Mouse (Mus musculus): ENCODE measurements around the gene AY074887. TPM values are rescaled to one million over a fixed set of nuclear protein-coding genes. Genes with fewer than 3 reads are reported as not detected.

AY074887 gene
- not detected in 2 replicates for polyA plus RNA-seq (2012; rRNA removed)

DNA sequence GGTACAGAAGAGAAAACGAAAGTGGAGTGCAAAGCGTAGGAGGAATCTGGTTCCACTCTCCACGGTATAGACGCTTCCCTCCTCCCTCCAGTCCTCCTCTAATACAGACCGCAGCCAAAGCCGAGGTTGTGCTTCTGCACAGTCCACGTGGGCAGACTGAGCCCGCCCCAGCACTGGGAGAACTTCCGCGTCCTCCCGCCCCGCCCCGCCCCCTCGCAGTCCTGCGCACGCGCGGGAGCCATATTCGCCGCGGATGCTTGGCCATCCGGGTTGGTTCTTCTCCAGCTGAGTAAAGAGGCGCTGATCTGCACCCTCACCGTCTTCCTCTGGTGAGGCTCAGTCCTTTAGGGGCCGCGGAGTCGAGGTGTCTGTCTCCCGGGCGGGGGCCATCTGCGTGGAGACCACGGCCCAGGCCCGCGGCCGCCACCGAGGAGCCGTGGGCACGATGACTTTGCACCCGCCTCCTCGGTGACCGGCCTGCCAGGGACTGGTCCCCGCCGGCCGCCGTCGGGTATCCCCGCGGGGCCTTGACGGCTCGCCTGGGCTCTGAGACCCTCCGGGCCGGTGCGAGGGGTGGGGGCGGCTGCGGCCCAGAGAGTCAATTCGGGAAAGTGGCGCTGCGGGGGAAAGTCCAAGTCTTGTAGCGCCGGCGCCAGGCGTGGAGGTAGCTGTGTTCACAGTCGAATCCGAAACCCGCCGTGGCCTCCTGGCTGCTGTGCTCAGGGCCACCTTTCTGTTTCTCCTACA lies at the start of gene AY074887, which contains the start of gene Psma4:
Gene AY074887, minus strand, starts transcription at position 424 of the 747 bp plus-strand sequence.
Gene Psma4, plus strand, starts transcription at position 216 of the 747 bp plus-strand sequence.
- under 1% methylated on average over 65 of the region's 65 CpGs for WGBS
- H3K4me1 ChIP-seq (ENCODE audit: control insufficient read depth, insufficient read depth, low read length) = peaks cover 7% of the 10 kb centered on the region
- H3K4me3 ChIP-seq (replicated peaks; ENCODE audit: extremely low read depth, low read depth, low read length) = peak within 1 kb of the TSS; percentile 98
- DNase-seq = peak; percentile 87
- TF ChIP-seq CTCF (IDR thresholded peaks at IDR 0.05; ENCODE audit: insufficient read depth, low read length) (no peak), POLR2A (IDR thresholded peaks at IDR 0.05; ENCODE audit: borderline replicate concordance, extremely low read depth, low read depth, low read length) (peak; percentile 89)

- no peak for DNase-seq
- Histone ChIP-seq H3K4me3 (replicated peaks; ENCODE audit: extremely low read depth, low read depth, low read length) (no peak overlapping the region), H3K4me1 (ENCODE audit: control insufficient read depth, insufficient read depth, low read length) (no peaks in the 10 kb centered on the region)
- no peak for TF ChIP-seq CTCF (IDR thresholded peaks at IDR 0.05; ENCODE audit: insufficient read depth, low read length)
- TF ChIP-seq POLR2A (IDR thresholded peaks at IDR 0.05; ENCODE audit: borderline replicate concordance, extremely low read depth, low read depth, low read length) = no peak
- 65% methylated on average over 3 of the region's 3 CpGs for WGBS
Measured at GRCm38 (mm10) chr9:54995645-54996044, 44.8 kb upstream of the AY074887 start.

DNA sequence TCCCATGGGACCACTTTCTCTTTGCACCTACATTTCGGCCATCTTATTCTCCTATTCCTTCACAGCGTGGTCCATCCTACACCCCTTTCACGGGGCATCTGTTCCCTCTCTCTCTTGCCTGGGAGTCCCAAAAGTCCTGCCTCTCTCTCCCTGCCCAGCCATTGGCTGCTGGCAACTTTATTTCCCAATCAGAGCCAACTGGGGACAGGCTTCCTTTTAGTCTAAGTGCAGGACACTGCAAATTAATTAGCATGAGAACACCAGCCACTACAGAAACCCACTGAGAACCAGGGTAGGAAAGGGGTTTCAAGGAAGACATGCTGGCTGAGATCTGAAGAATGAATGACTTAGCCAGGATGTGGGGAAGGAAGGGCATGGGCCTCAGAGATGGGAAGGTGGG lies 43.6 kb upstream of the AY074887 start:
- 60% methylated on average over 3 of the region's 3 CpGs for WGBS
- DNase-seq = no peak
- no peak for TF ChIP-seq POLR2A (IDR thresholded peaks at IDR 0.05; ENCODE audit: borderline replicate concordance, extremely low read depth, low read depth, low read length)
- Histone ChIP-seq H3K4me1 (ENCODE audit: control insufficient read depth, insufficient read depth, low read length) (no peaks in the 10 kb centered on the region), H3K4me3 (replicated peaks; ENCODE audit: extremely low read depth, low read depth, low read length) (no peak overlapping the region)

GRCm38 (mm10) chr9:54990362-54990761 lies 39.6 kb upstream of the AY074887 start:
- Histone ChIP-seq H3K4me3 (replicated peaks; ENCODE audit: extremely low read depth, low read depth, low read length) (no peak overlapping the region), H3K4me1 (ENCODE audit: control insufficient read depth, insufficient read depth, low read length) (no peaks in the 10 kb centered on the region)
- whole genome bisulfite sequencing = 67% methylated on average over 3 of the region's 3 CpGs
- DNase-seq = no peak
- TF ChIP-seq POLR2A (IDR thresholded peaks at IDR 0.05; ENCODE audit: borderline replicate concordance, extremely low read depth, low read depth, low read length) (no peak), CTCF (IDR thresholded peaks at IDR 0.05; ENCODE audit: insufficient read depth, low read length) (no peak)

GRCm38 (mm10) chr9:54982401-54982800 lies 31.6 kb upstream of the AY074887 start:
- 17% methylated on average over 7 of the region's 7 CpGs for WGBS
- no peak overlapping the region for H3K4me3 ChIP-seq (replicated peaks; ENCODE audit: extremely low read depth, low read depth, low read length)
- TF ChIP-seq CTCF (IDR thresholded peaks at IDR 0.05; ENCODE audit: insufficient read depth, low read length) = no peak
- no peak for TF ChIP-seq POLR2A (IDR thresholded peaks at IDR 0.05; ENCODE audit: borderline replicate concordance, extremely low read depth, low read depth, low read length)

GRCm38 (mm10) chr9:54981291-54982191 lies 30.7 kb upstream of the AY074887 start:
- DNase-seq = peak; percentile 10
- WGBS = 1% methylated on average over 84 of the region's 85 CpGs
- no peak for TF ChIP-seq CTCF (IDR thresholded peaks at IDR 0.05; ENCODE audit: insufficient read depth, low read length)
- no peak for TF ChIP-seq POLR2A (IDR thresholded peaks at IDR 0.05; ENCODE audit: borderline replicate concordance, extremely low read depth, low read depth, low read length)
- Histone ChIP-seq H3K4me3 (replicated peaks; ENCODE audit: extremely low read depth, low read depth, low read length) (peak overlapping the region; percentile 33), H3K4me1 (ENCODE audit: control insufficient read depth, insufficient read depth, low read length) (peaks cover 8% of the 10 kb centered on the region)

More at GRCm38 (mm10) chr9:54982401-54982800, 31.6 kb upstream of the AY074887 start:
- peaks cover 8% of the 10 kb centered on the region for H3K4me1 ChIP-seq (ENCODE audit: control insufficient read depth, insufficient read depth, low read length)
- DNase-seq = no peak

- DNase-seq = no peak
- 67% methylated on average over 8 of the region's 8 CpGs for WGBS
- no peak for TF ChIP-seq CTCF (IDR thresholded peaks at IDR 0.05; ENCODE audit: insufficient read depth, low read length)
- Histone ChIP-seq H3K4me1 (ENCODE audit: control insufficient read depth, insufficient read depth, low read length) (peaks cover 8% of the 10 kb centered on the region), H3K4me3 (replicated peaks; ENCODE audit: extremely low read depth, low read depth, low read length) (peak within 1 kb of the TSS; percentile 33)
Measured at GRCm38 (mm10) chr9:54980674-54981073, 29.9 kb upstream of the AY074887 start, which contains the start of gene Chrna5. Gene Chrna5 (plus strand): TSS chr9:54980880.

DNA sequence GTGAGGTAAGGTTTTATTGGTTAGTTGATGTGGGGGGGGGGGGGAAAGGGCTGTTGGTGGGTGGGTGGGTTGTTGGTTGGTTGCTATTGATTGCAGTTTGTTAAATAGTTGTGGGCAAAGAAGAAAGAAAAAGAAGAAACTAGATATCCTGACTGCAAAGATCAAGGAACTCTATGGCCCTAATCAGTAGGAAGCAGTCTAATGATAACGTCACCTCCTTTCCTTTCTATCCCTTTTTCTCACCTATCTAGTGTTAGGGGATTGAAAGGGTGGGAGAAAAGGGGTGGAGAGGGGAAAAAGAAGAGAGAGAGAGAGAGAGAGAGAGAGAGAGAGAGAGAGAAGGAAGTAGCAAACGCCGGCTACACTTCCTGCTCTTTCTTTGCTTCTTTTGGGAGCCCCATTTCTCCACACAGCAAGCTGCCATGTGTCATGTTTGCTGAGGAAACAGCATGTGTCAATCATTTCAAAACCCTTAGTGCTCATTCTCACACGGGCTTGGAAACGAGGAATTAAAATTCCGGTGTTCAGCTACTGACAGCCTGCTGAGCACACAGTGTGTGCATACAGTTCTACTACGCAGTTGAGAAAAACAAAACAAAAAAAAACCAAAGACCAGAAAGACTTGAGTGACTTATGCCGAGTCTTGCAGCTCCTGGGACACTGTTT lies 19.3 kb upstream of the AY074887 start:
- TF ChIP-seq POLR2A (IDR thresholded peaks at IDR 0.05; ENCODE audit: borderline replicate concordance, extremely low read depth, low read depth, low read length) = no peak
- TF ChIP-seq CTCF (IDR thresholded peaks at IDR 0.05; ENCODE audit: insufficient read depth, low read length) = no peak
- DNase-seq = no peak
- H3K4me3 ChIP-seq (replicated peaks; ENCODE audit: extremely low read depth, low read depth, low read length) = no peak overlapping the region
- no peaks in the 10 kb centered on the region for H3K4me1 ChIP-seq (ENCODE audit: control insufficient read depth, insufficient read depth, low read length)
- 48% methylated on average over 8 of the region's 8 CpGs for WGBS

DNA sequence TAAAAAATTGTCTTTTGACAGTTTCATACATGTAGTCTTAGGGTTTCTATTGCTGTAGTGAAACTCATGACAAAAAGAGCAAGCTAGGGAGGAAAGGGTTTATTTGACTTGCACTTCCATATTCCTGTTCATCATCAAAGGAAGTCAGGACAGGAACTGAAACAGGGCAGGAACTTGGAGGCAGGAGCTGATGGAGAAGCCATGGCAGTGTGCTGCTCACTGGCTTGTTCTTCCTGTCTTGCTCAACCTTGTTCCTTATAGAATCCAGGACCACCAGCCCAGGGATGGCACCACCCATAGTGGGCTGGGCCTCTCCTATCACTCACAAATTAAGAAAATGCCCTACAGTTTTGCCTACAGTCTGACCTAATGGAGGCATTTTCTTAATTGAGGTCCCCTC lies 12.9 kb upstream of the AY074887 start:
- H3K4me3 ChIP-seq (replicated peaks; ENCODE audit: extremely low read depth, low read depth, low read length) = no peak overlapping the region
- no peaks in the 10 kb centered on the region for H3K4me1 ChIP-seq (ENCODE audit: control insufficient read depth, insufficient read depth, low read length)
- TF ChIP-seq POLR2A (IDR thresholded peaks at IDR 0.05; ENCODE audit: borderline replicate concordance, extremely low read depth, low read depth, low read length) = no peak
- no peak for TF ChIP-seq CTCF (IDR thresholded peaks at IDR 0.05; ENCODE audit: insufficient read depth, low read length)
- no peak for DNase-seq
